Mouse (Mus musculus) thymus, adult 2 months (tissue): Measurements from ENCODE around the gene Cd160. TPM values are rescaled to one million over a fixed set of nuclear protein-coding genes. Genes with fewer than 3 reads are reported as not detected.

Experiments
- DNase-seq: peaks from one replicate; pipeline ENCODE4 v3.0.0; 2021
- H3K27ac ChIP-seq: fragments of 200-500 bp; 2 replicates; pipeline ENCODE4 v1.5.1; 2012; ENCODE audit warnings: low read length, control low read depth; ENCODE audit not compliant: control insufficient read depth, insufficient read depth
- H3K27me3 ChIP-seq: fragments of 200-500 bp; 2 replicates; pipeline ENCODE4 v1.6.1; 2012; ENCODE audit warnings: mild to moderate bottlenecking, low read length, moderate library complexity, mixed read lengths; ENCODE audit not compliant: control insufficient read depth, insufficient read depth
- H3K36me3 ChIP-seq: fragments of 200-500 bp; 2 replicates; pipeline ENCODE4 v1.6.1; 2012; ENCODE audit warnings: mild to moderate bottlenecking, low read length, moderate library complexity; ENCODE audit not compliant: control insufficient read depth, insufficient read depth
- H3K4me1 ChIP-seq: fragments of 200-500 bp; replicated peaks from 2 replicates; pipeline ENCODE4 v1.6.1; 2012; ENCODE audit warnings: low read length; ENCODE audit not compliant: control insufficient read depth, insufficient read depth
- H3K4me3 ChIP-seq: fragments of 200-500 bp; 2 replicates; pipeline ENCODE4 v1.5.1; 2012; ENCODE audit warnings: mild to moderate bottlenecking, low read length, control low read depth, moderate library complexity; ENCODE audit not compliant: control insufficient read depth, insufficient read depth
- CTCF ChIP-seq: fragments of 200-500 bp; IDR thresholded peaks from 2 replicates; pipeline ENCODE4 v1.5.1; 2012; ENCODE audit warnings: mild to moderate bottlenecking, control low read depth, low read length, moderate library complexity, borderline replicate concordance; ENCODE audit not compliant: control insufficient read depth, poor library complexity, insufficient read depth; ENCODE audit errors: extremely low read depth
- POLR2A ChIP-seq: fragments of 200-500 bp; IDR thresholded peaks from 2 replicates; pipeline ENCODE4 v1.6.1; 2012; ENCODE audit warnings: mild to moderate bottlenecking, low read length, control low read depth, moderate library complexity; ENCODE audit not compliant: control insufficient read depth, poor library complexity, insufficient read depth; ENCODE audit errors: extremely low read depth
- WGBS: fragments of 180-500 bp; shearing (Covaris S2); methylation state at CpG from one replicate; pipeline ENCODE4 v1.1.7; 2018; 5-methylcytosine and 5-hydroxymethylcytosine counted together
- polyA plus RNA-seq: library from polyadenylated mRNA; depleted of rRNA; stranded (reverse); fragments of >200 nt; gene quantifications from 2 replicates; pipeline ENCODE4 v1.2.3, GENCODE M21; 2012; rRNA removed

The Cd160 gene
- polyA plus RNA-seq: 2.7 and 2.8 TPM in 2 replicates

GRCm38 (mm10) chr3:96828984-96829383 lies at the start of gene Cd160, which contains the start of gene Pdzk1:
TSS of gene Cd160 (minus strand) at chr3:96829351.
TSS of gene Pdzk1 (plus strand) at chr3:96829284.
- 87% methylated on average over 1 of the region's 1 CpGs for WGBS
- Histone ChIP-seq H3K36me3 (no peaks in the 10 kb centered on the region), H3K4me1 (no peaks in the 10 kb centered on the region), H3K4me3 (no peak within 1 kb of the TSS), H3K27ac (no peak within 1 kb of the TSS), H3K27me3 (no peaks in the 10 kb centered on the region)
- no peak for DNase-seq
- TF ChIP-seq CTCF (no peak), POLR2A (no peak)

- WGBS: 91% methylated on average over 7 of the region's 7 CpGs
- no peak overlapping the region for H3K27ac ChIP-seq
- no peaks in the 10 kb centered on the region for H3K4me1 ChIP-seq
- DNase-seq: no peak
- H3K36me3 ChIP-seq: peaks cover 39% of the 10 kb centered on the region
- TF ChIP-seq CTCF (no peak), POLR2A (no peak)
- H3K4me3 ChIP-seq: no peak overlapping the region
- H3K27me3 ChIP-seq: no peaks in the 10 kb centered on the region
Observed at GRCm38 (mm10) chr3:96874808-96875571, 45.8 kb upstream of the Cd160 start.

- Histone ChIP-seq H3K36me3 (peaks cover 36% of the 10 kb centered on the region), H3K27me3 (no peaks in the 10 kb centered on the region), H3K4me3 (no peak overlapping the region), H3K4me1 (no peaks in the 10 kb centered on the region), H3K27ac (no peak overlapping the region)
- DNase-seq: no peak
- WGBS: 96% methylated on average over 8 of the region's 8 CpGs
- no peak for TF ChIP-seq CTCF
- TF ChIP-seq POLR2A: no peak
Observed at GRCm38 (mm10) chr3:96872501-96872900, 43.4 kb upstream of the Cd160 start.

- Histone ChIP-seq H3K4me1 (no peaks in the 10 kb centered on the region), H3K4me3 (no peak overlapping the region), H3K27me3 (no peaks in the 10 kb centered on the region), H3K36me3 (peaks cover 36% of the 10 kb centered on the region), H3K27ac (no peak overlapping the region)
- TF ChIP-seq POLR2A: no peak
- no peak for TF ChIP-seq CTCF
- WGBS: 90% methylated on average over 8 of the region's 8 CpGs
- no peak for DNase-seq
Observed at GRCm38 (mm10) chr3:96871070-96871469, 41.9 kb upstream of the Cd160 start.

GRCm38 (mm10) chr3:96870270-96870669 lies 41.1 kb upstream of the Cd160 start:
- Histone ChIP-seq H3K36me3 (peaks cover 33% of the 10 kb centered on the region), H3K27ac (no peak overlapping the region), H3K4me1 (no peaks in the 10 kb centered on the region), H3K27me3 (no peaks in the 10 kb centered on the region), H3K4me3 (no peak overlapping the region)
- 95% methylated on average over 2 of the region's 2 CpGs for WGBS
- no peak for DNase-seq
- TF ChIP-seq POLR2A (no peak), CTCF (no peak)

GRCm38 (mm10) chr3:96869091-96869490 lies 39.9 kb upstream of the Cd160 start:
- H3K4me3 ChIP-seq: no peak overlapping the region
- H3K27ac ChIP-seq: no peak overlapping the region
- no peaks in the 10 kb centered on the region for H3K27me3 ChIP-seq
- whole genome bisulfite sequencing: 98% methylated on average over 7 of the region's 7 CpGs
- H3K4me1 ChIP-seq: no peaks in the 10 kb centered on the region
- DNase-seq: no peak
- TF ChIP-seq CTCF: no peak
- TF ChIP-seq POLR2A: no peak
- H3K36me3 ChIP-seq: peaks cover 28% of the 10 kb centered on the region
